ENCODE assay signal across 14 mouse cellular contexts in the genomic region with DNA sequence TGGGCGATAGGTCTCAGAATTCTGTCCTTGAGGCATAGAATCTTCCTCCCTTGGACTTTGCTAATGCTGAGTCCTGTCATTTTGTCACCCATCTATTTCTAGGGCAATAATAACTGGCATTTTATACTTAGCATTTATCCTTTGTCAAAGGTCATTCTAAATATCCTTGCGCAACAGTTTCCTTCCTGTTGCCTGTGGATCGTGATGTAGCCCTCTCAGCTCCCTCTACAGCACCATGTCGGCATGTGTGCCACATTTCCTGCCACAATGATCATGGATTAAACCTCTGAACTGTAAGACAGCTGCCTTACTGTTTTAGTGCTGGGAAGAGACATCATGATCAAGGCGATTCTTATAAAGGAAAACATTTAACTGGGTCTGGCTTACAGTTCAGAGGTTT.
"Had no signal": no experiment of that assay in that cellular context is flagged by ENCODE, and none has a peak within 500 bp of the region (broad histone marks: within the 10 kb centered on the region; RNA-seq: fewer than 3 reads in every experiment).

No protein-coding gene starts in this region.

- H3K36me3 ChIP-seq: limb, embryonic 12.5 days; midbrain, embryonic 13.5 days; neural tube, embryonic 15.5 days had no signal

- H3K27ac ChIP-seq: layer of hippocampus, adult 2 months; limb, embryonic 12.5 days; liver, embryonic 14.5 days; midbrain, embryonic 13.5 days; neural tube, embryonic 15.5 days had no signal

- DNase-seq: kidney, adult 8-10 months; kidney, postnatal 36 days; liver; lung, adult 18-20 months; lung, postnatal 36 days; right cerebral cortex, adult 18-20 months; thymus, adult 18-20 months; thymus, postnatal 14 days had no signal

- H3K4me2 ChIP-seq: limb, embryonic 12.5 days; midbrain, embryonic 13.5 days; neural tube, embryonic 15.5 days had no signal

- H3K9me3 ChIP-seq: limb, embryonic 12.5 days; midbrain, embryonic 13.5 days; neural tube, embryonic 15.5 days had no signal

- H3K4me3 ChIP-seq: layer of hippocampus, adult 2 months; limb, embryonic 12.5 days; midbrain, embryonic 13.5 days; myocyte; neural tube, embryonic 15.5 days had no signal

- ATAC-seq: midbrain, embryonic 13.5 days had no signal

- H3K27me3 ChIP-seq: limb, embryonic 12.5 days; midbrain, embryonic 13.5 days; neural tube, embryonic 15.5 days had no signal

- H3K9ac ChIP-seq: limb, embryonic 12.5 days; liver, embryonic 14.5 days; midbrain, embryonic 13.5 days; neural tube, embryonic 15.5 days had no signal
